Mouse (Mus musculus) hindbrain, embryonic 12.5 days (tissue): ENCODE results near the gene Cd59a. TPM values are rescaled to one million over a fixed set of nuclear protein-coding genes. Genes with fewer than 3 reads are reported as not detected.
A peak's percentile ranks its signal among the peaks of the same experiment; 100 is the strongest.
"Not testable (repeated sequence)": the region's sequence is repeated elsewhere in the genome, so short reads cannot be mapped to it uniquely, and the experiment has no call there.

ENCODE experiments used
- ATAC-seq: fragments of 200-750 bp; cut with Nextera tagmentation; 2 replicates; pipeline ENCODE4 v1.8.0; 2017; ENCODE audit warnings: moderate TSS enrichment; ENCODE audit not compliant: low FRiP score
- H3K27ac ChIP-seq: fragments of 300-500 bp; sonication (generic); 2 replicates; pipeline ENCODE4 v1.5.1; 2016; ENCODE audit warnings: mild to moderate bottlenecking
- H3K27me3 ChIP-seq: fragments of 300-500 bp; sonication (generic); 2 replicates; pipeline ENCODE4 v1.6.1; 2016; ENCODE audit warnings: mild to moderate bottlenecking
- H3K36me3 ChIP-seq: fragments of 300-500 bp; sonication (generic); 2 replicates; pipeline ENCODE4 v1.6.1; 2016; ENCODE audit warnings: mild to moderate bottlenecking
- H3K4me1 ChIP-seq: fragments of 300-500 bp; sonication (generic); 2 replicates; pipeline ENCODE4 v1.6.1; 2016
- H3K4me2 ChIP-seq: fragments of 300-500 bp; sonication (generic); replicated peaks from 2 replicates; pipeline ENCODE4 v1.6.1; 2016; ENCODE audit warnings: mild to moderate bottlenecking
- H3K4me3 ChIP-seq: fragments of 300-500 bp; sonication (generic); 2 replicates; pipeline ENCODE4 v1.5.1; 2016; ENCODE audit warnings: mild to moderate bottlenecking
- H3K9ac ChIP-seq: fragments of 300-500 bp; sonication (generic); 2 replicates; pipeline ENCODE4 v1.6.1; 2016; ENCODE audit warnings: mild to moderate bottlenecking, moderate library complexity
- H3K9me3 ChIP-seq: fragments of 300-500 bp; sonication (generic); replicated peaks from 2 replicates; pipeline ENCODE4 v1.6.1; 2016; ENCODE audit warnings: mild to moderate bottlenecking
- WGBS: fragments of 180-500 bp; shearing (Covaris S2); methylation state at CpG from one replicate; pipeline ENCODE4 v1.1.7; 2016; 5-methylcytosine and 5-hydroxymethylcytosine counted together
- polyA plus RNA-seq: library from polyadenylated mRNA; unstranded; fragments of >200 nt; fragmentation: Nextera tagmentation; extraction: Ambion mirVana; gene quantifications from 2 replicates; pipeline ENCODE4 v1.2.1, GENCODE M21; 2016

Gene Cd59a
- polyA plus RNA-seq, 1 experiment from 2014 or later = 23.2 TPM

DNA sequence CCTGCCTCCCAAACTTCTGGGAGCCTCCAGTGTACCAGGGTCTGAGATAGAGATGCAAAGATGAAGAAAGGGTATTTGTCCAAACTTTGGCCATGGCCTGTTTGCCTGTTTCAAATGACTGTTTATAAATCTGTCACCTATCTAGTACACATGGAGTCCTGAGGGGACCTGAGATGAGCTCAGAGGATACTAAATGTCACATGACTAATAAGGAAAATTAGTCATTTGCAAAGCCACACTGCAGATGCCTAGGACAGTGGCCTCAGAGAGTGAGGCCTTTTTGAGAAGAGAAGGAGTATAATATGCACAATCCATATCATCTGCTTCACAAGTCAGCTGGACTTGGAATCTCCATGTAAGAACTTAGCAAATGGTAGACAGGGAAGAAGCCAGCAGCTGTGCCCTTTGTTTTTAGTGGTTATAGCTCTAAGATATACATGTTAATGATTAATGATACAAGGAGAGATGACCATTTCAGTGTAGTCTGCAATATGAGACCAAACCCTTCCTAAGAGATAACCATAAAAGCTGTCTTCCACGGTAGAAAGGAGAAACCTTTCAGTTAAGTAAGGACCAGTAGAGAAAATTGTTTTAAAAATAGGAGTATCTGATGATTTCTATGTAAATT, 15.7 kb downstream of the Cd59a start:
- not testable (repeated sequence) for H3K27me3 ChIP-seq, H3K4me2 ChIP-seq, H3K9ac ChIP-seq, H3K9me3 ChIP-seq, H3K4me3 ChIP-seq, H3K4me1 ChIP-seq, H3K36me3 ChIP-seq, ATAC-seq, H3K27ac ChIP-seq
- no CpG with 5 or more reads among the region's 1 CpGs for WGBS

DNA sequence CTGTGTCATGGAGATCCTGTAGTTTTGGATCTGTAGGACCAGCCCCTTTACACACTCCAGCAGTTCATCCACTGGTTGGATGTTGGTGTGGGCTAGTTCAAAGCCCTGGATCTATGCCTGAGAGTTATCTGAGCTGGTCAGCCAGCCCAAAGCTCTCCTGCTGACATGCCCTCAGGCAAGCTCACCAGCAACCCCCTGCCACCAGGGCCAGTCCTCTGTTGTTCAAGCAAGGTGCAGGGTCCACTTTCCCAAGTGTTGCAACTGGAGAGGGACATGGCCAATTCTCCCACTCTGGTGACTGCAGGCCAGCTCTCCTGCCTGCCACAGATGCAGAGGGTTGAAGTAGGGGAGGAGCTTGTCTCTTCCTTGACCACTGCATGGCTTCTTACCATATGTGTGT, 18.0 kb downstream of the Cd59a start:
- H3K27me3 ChIP-seq, H3K4me1 ChIP-seq, ATAC-seq, H3K9me3 ChIP-seq, H3K36me3 ChIP-seq, H3K4me2 ChIP-seq, H3K9ac ChIP-seq, H3K4me3 ChIP-seq, H3K27ac ChIP-seq: not testable (repeated sequence)

DNA sequence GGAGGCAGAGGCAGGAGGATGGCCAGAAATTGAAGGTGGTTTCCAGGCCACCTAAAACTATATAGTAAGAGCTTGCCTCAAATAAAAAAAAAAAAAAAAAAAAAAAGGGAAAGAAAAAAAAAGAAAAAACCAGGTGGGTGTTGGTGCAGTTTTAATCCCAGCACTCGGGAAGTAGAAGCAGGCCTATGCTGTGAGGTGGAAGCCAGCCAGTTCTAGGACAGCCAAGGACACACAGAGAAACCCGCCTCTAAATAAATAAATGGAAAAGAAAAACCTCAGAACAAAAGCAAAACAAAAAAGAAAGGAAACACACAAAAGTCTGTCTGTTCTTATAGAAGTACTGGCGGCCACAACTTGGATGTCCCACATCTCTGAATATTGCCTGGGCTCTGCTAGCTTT, 19.3 kb downstream of the Cd59a start:
- Histone ChIP-seq H3K9me3 (no peaks in the 10 kb centered on the region), H3K27me3 (no peaks in the 10 kb centered on the region), H3K27ac (no peak overlapping the region), H3K36me3 (no peaks in the 10 kb centered on the region), H3K9ac (no peak overlapping the region), H3K4me2 (no peak overlapping the region), H3K4me3 (no peak overlapping the region), H3K4me1 (no peaks in the 10 kb centered on the region)
- WGBS = 91% methylated on average over 3 of the region's 3 CpGs
- ATAC-seq = no peak

DNA sequence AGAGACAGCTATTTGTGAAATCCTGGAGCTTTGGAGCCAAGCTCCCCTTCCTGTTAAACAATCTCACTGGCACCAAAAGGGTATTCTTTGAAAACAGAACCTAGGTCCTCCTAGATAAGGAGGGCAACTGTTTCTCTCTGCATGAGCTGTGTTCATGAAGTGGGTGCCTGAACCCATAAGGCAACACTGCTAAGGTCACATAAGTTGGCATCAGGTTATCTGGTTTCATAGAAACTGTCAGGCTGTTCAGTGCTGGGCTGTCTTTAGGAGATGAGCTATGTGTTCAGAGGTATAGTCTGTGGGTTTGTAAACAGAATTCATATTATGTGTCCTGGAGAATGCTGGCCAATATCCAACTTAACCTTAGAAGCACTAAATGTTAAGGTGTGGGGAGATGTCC, 21.6 kb downstream of the Cd59a start:
- not testable (repeated sequence) for H3K9me3 ChIP-seq, H3K4me3 ChIP-seq, ATAC-seq, H3K27me3 ChIP-seq, H3K4me1 ChIP-seq, H3K4me2 ChIP-seq, H3K27ac ChIP-seq, H3K36me3 ChIP-seq, H3K9ac ChIP-seq

DNA sequence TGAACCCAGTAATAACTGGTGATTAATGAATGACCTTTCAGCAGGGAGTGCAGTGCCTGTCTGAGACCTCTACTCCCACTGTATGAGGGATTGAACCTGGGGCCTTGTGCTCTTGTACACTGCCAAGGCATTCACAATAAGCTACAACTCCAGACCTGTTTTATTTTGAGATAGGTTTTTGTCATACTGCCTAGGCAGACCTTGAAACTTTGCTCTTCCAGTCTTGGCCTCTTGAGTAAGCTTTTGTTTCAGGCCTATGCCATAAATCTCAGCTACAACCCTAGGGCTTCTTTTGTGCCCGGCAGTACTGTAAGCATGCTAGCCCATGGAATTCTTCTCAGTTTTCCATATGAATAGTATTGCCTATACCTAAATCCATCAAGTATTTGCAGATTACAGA, 23.5 kb downstream of the Cd59a start:
- H3K4me1 ChIP-seq = peaks cover 5% of the 10 kb centered on the region
- H3K36me3 ChIP-seq = no peaks in the 10 kb centered on the region
- no peaks in the 10 kb centered on the region for H3K9me3 ChIP-seq
- H3K4me2 ChIP-seq = no peak overlapping the region
- WGBS = 79% methylated on average over 1 of the region's 1 CpGs
- peaks cover 10% of the 10 kb centered on the region for H3K27me3 ChIP-seq
- H3K9ac ChIP-seq = no peak overlapping the region
- ATAC-seq = no peak
- no peak overlapping the region for H3K4me3 ChIP-seq
- H3K27ac ChIP-seq = no peak overlapping the region

DNA sequence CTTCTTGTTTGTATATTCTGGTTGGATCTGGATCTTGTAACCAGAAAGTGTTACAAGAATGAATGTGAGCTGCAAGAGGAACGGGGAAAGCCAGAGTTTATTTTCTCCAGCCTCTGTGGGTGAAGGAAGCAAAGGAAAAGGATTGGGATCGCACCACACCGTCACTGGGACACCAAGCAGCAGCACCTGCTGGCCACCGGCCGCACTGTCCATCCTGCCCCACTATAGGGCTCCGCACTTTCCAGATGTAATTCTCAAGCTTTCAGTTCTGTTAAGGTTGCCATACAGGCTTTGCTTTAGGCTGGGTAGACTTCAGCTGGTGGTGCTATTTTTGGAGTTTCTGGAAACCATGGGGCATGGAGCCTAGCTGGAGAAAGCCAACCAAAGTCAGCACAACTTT, 24.7 kb downstream of the Cd59a start:
- Histone ChIP-seq H3K27me3 (peaks cover 17% of the 10 kb centered on the region), H3K4me3 (no peak overlapping the region), H3K36me3 (no peaks in the 10 kb centered on the region), H3K4me1 (peaks cover 5% of the 10 kb centered on the region), H3K9me3 (no peaks in the 10 kb centered on the region), H3K27ac (no peak overlapping the region), H3K9ac (no peak overlapping the region), H3K4me2 (no peak overlapping the region)
- WGBS = 65% methylated on average over 6 of the region's 6 CpGs
- no peak for ATAC-seq

DNA sequence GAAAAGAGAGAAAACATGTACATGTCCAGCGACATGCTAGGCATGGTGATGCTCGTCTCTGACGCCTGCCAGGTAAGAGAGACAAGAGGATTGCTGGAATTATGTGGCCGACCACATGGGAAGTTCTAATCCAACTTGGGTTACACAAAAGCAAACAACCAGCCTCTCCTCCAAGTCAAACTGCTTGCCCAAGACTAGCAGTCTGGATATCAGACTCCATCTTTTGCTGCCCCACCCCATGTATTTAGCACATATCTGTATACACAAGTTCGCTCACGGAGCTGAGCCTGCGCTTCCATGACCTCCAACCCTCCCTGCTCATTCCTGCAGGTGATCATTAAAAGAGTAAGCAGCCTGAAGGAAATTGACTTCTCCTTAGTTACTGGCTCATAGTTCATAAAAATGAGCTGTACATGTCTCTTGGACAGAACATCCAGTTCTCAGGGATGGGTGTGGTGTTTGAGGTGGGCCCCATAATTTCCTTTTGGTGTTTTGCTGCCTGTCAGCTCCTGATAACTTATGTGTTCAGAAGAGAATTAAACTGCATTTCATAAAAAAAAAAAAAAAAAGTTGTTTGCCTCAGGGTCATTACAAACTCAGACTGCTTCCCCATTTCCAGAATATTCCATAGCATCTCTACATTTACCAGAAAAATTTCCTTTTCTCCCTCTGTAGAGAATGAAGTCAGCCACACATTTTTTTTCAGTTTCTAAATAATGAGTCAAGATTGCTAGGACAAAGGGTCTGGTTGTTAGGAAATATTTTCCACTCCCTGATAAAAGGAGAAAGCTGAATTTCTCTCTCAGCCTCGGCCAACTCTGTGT, 26.3 kb downstream of the Cd59a start:
- no peak for ATAC-seq
- H3K4me3 ChIP-seq = peak overlapping the region; percentile 75
- H3K27ac ChIP-seq = no peak overlapping the region
- H3K36me3 ChIP-seq = no peaks in the 10 kb centered on the region
- no peak overlapping the region for H3K9ac ChIP-seq
- peaks cover 5% of the 10 kb centered on the region for H3K4me1 ChIP-seq
- H3K9me3 ChIP-seq = no peaks in the 10 kb centered on the region
- WGBS = 81% methylated on average over 8 of the region's 8 CpGs
- H3K4me2 ChIP-seq = peak overlapping the region; percentile 73
- H3K27me3 ChIP-seq = peaks cover 28% of the 10 kb centered on the region

DNA sequence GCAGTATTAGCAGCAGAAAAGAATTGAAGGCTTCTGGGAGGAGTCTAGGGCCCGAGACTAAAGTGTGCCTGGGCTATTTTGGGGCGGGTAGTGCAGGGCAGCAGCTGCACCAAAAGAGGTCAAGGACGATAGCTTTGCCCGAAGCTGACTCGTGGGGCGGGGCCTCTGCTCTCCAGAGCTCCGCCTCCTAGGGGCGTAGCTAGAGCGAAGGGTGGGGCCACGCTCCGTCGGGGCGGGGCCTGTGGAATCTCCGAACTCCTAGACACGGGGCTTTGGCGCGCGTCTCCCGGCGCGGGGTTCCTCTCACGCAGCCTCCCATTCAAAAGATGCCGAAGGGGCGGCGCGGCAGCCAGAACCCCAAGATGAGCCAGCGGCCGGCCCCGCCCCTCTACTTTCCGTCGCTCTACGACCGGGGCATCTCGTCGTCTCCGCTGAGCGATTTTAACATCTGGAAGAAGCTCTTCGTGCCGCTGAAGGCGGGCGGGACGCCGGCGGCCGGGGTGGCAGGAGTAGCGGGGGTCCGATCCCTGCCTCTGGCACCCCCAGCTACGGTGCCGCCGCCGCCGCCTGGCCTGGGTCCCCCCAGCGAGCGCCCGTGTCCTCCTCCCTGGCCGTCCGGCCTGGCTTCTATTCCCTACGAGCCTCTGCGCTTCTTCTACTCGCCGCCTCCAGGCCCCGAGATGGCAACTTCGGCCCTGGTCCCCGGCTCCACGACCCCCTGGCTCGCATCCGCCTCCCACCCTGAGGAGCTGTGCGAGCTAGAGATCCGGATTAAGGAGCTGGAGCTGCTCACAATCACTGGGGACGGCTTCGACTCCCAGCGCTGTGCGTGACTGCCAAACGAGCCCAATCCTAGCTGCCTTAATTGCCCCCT, 27.1 kb downstream of the Cd59a start, which contains the start of gene A930018P22Rik:
Gene A930018P22Rik (plus strand): TSS at position 265 of the 874 bp plus-strand sequence.
- H3K4me3 ChIP-seq = peak within 1 kb of the TSS; percentile 75
- peaks cover 28% of the 10 kb centered on the region for H3K27me3 ChIP-seq
- peak within 1 kb of the TSS; percentile 73 for H3K4me2 ChIP-seq
- peak within 1 kb of the TSS; percentile 62 for H3K9ac ChIP-seq
- H3K36me3 ChIP-seq = no peaks in the 10 kb centered on the region
- no peaks in the 10 kb centered on the region for H3K9me3 ChIP-seq
- WGBS = under 1% methylated on average over 74 of the region's 74 CpGs
- peaks cover 5% of the 10 kb centered on the region for H3K4me1 ChIP-seq
- peak; percentile 95 for ATAC-seq
- no peak within 1 kb of the TSS for H3K27ac ChIP-seq

DNA sequence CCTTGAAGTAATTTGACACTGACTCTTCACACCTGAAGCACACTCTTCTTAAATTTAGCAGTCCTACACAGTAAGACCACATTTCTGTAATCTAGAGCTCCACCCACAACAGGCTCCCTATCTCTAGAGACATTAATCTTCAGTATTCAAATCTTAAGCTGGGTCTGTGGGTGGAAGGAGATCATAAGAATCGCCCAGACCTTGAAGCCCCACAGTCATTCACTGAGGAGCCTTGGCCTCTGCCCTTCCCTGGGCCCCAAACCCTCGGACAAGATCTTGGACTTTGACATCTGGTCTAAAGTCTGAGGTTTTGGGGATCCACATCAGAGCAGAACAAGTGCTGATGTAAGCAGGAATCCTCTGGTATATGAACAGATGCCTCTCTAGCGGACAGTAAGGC, 27.9 kb downstream of the Cd59a start:
- Histone ChIP-seq H3K27ac (no peak overlapping the region), H3K4me3 (peak overlapping the region; percentile 75; the same call in 1 of the 2 replicates), H3K4me2 (peak overlapping the region; percentile 73), H3K4me1 (peaks cover 5% of the 10 kb centered on the region), H3K36me3 (no peaks in the 10 kb centered on the region), H3K9me3 (no peaks in the 10 kb centered on the region), H3K27me3 (peaks cover 28% of the 10 kb centered on the region), H3K9ac (no peak overlapping the region)
- no peak for ATAC-seq
- WGBS = 46% methylated on average over 3 of the region's 3 CpGs

DNA sequence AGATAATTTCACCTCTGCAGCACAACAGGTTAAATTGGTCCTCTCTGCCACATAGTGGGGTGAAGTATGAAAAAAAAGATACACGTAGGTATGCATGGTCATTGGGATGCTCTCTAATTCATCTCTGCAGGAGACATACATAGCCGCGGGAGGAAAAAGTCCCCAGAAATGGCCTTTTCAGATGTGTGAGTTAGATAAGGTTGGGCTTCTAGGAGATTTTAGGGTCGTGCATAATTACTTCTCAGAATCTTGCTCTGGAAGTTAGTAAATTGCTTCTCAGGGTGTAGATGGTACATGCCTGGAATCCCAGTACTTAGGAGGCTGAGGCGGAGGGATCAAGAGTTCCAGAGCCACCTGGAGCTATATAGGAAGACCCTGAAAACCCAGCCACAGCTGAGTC, 28.5 kb downstream of the Cd59a start:
- no peak overlapping the region for H3K4me2 ChIP-seq
- 77% methylated on average over 5 of the region's 5 CpGs for WGBS
- peaks cover 5% of the 10 kb centered on the region for H3K4me1 ChIP-seq
- peaks cover 28% of the 10 kb centered on the region for H3K27me3 ChIP-seq
- H3K36me3 ChIP-seq = no peaks in the 10 kb centered on the region
- no peak overlapping the region for H3K4me3 ChIP-seq
- H3K27ac ChIP-seq = no peak overlapping the region
- no peak for ATAC-seq
- no peak overlapping the region for H3K9ac ChIP-seq
- no peaks in the 10 kb centered on the region for H3K9me3 ChIP-seq

DNA sequence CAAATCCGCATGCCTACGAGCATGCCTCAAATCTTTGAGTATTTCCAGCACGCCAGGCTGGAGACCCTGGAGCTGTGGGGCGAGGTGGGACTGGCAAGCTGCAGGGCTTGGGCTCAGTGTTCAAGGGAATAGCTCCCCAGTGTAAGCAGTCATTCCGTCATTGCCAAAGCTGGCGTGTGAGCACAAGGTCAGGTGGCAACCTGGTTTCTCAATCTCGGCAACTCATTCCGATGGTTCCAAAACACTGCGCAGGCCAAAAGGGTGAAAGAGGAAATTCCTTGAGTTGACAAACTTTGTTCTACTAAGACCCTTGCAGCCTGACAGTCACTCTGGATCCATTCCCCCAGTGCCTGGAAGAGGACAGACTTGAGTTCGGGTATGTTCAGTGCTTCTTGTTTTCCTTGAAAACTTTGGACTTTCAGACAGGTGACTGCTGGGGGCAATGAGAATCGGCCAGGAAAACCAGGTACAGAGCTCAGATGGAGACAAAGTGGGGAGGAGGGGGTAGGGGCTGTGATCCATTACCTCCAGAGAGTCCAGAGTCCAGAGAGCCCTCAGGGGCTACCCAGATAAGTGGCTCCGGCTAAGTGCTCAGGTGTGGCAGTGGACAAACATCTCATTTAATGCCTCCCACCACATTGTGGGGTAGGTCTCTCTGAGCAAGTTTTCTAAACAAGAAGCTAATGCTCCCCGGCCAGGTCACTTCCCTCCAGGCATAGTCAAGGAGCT, 33.4 kb downstream of the Cd59a start:
- Histone ChIP-seq H3K9me3 (no peaks in the 10 kb centered on the region), H3K4me2 (no peak overlapping the region), H3K9ac (no peak overlapping the region), H3K4me3 (no peak overlapping the region), H3K36me3 (no peaks in the 10 kb centered on the region), H3K27me3 (peaks cover 20% of the 10 kb centered on the region), H3K27ac (no peak overlapping the region), H3K4me1 (no peaks in the 10 kb centered on the region)
- ATAC-seq = no peak
- WGBS = 87% methylated on average over 13 of the region's 13 CpGs

DNA sequence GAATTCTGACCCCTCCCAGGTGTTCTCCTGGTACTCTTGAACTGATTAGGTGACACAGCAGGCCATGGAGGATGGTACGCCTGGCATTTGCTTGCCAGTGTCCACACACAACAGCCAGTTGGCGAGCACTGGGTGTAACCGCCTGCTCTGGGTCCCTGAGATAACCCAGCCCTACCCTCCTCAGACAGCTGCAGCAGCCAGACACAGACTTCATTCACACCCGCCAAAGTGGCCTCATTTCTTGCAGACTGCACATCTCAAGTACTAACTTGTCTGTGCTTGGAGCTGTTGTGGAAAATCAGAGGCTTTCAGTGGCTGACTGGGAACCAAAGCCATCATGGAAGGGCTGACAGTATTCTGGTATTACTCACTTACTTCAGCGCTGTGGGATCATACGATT, 34.6 kb downstream of the Cd59a start:
- peaks cover 12% of the 10 kb centered on the region for H3K27me3 ChIP-seq
- no peaks in the 10 kb centered on the region for H3K4me1 ChIP-seq
- 82% methylated on average over 6 of the region's 6 CpGs for WGBS
- H3K36me3 ChIP-seq = no peaks in the 10 kb centered on the region
- no peak overlapping the region for H3K4me3 ChIP-seq
- no peak overlapping the region for H3K9ac ChIP-seq
- H3K9me3 ChIP-seq = no peaks in the 10 kb centered on the region
- no peak for ATAC-seq
- H3K4me2 ChIP-seq = no peak overlapping the region
- no peak overlapping the region for H3K27ac ChIP-seq
